Mouse (Mus musculus): ENCODE results near the gene Eps15.

Gene Eps15

DNA sequence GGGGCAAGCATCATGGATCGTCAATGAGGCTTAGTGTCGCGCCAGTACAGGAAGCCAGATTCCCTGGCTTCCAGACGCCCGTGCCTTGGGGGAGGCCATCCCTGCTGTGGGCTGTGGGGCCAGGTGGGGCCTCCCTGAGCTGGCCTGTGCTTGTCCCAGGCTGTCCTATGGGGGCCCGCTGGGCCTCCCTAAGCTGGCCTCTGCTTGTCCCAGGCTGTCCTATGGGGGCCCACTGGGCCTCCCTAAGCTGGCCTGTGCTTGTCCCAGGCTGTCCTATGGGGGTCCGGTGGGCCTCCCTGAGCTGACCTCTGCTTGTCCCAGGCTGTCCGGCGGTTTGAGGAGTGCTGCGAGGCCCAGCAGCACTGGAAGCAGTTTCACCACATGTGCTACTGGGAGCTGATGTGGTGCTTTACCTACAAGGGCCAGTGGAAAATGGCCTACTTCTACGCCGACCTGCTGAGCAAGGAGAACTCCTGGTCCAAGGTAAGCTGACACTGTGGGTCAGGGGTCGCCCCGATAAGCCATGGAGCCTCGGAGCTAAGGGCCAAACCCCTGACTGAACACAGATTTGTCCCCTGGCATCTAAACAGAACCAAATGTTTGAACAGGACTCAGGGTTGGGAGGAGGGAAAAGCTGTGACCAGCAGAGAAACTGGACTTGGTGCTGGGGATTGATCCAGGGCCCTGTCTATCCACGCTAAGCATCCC lies 152.8 kb downstream of the Eps15 start:
- no peak for DNase-seq (ENCODE audit: low spot score)

GRCm38 (mm10) chr4:109433641-109434040 lies 153.6 kb downstream of the Eps15 start:
- DNase-seq (ENCODE audit: low spot score): no peak

GRCm38 (mm10) chr4:109434256-109434655 lies 154.2 kb downstream of the Eps15 start:
- no peak for DNase-seq (ENCODE audit: low spot score)
